Mouse (Mus musculus): ENCODE measurements around the gene Ergic1.

DNA sequence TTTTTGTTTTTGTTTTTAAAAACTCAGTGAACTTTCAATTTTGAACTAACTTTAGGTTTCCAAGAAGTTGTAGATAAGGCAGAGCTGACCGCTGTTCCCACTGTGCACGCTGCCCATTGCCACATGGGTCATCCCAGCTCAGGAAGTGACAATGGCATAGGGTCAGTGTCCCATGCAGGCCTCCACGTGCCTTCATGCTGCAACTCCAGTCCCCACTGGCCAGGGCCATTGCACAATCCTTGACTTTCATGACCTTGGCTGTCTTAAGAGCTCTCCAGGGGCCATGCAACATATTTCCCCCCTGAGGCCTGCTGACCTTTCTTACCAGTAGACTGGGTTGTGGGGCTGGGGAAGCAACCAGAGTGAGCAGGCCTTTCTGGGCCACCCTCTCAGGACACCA lies 10.1 kb downstream of the Ergic1 start:
- no peak for TF ChIP-seq CTCF (IDR thresholded peaks at IDR 0.05; ENCODE audit: extremely low read depth, insufficient read depth, insufficient read length, insufficient replicate concordance)
- no peak for TF ChIP-seq POLR2A (IDR thresholded peaks at IDR 0.05; ENCODE audit: low read depth, low read length)
